Mouse (Mus musculus) myocyte (in vitro differentiated cells): ENCODE results near the gene Ern1.

Source experiments
- POLR2A ChIP-seq: IDR thresholded peaks from one replicate; pipeline ENCODE4 v1.6.1; 2011; ENCODE audit warnings: low read depth, mild to moderate bottlenecking, control low read depth, moderate library complexity; ENCODE audit not compliant: insufficient read length
- POLR2AphosphoS2 ChIP-seq: IDR thresholded peaks from one replicate; pipeline ENCODE4 v1.6.1; 2011; ENCODE audit warnings: low read depth, control low read depth; ENCODE audit not compliant: insufficient read length
- TCF12 ChIP-seq: IDR thresholded peaks from one replicate; pipeline ENCODE4 v1.6.1; 2011; ENCODE audit warnings: mild to moderate bottlenecking, control low read depth; ENCODE audit not compliant: poor library complexity, insufficient read depth, severe bottlenecking

- TF ChIP-seq POLR2AphosphoS2 (no peak), POLR2A (no peak), TCF12 (no peak)
Measured at GRCm38 (mm10) chr11:106412641-106413360, 74.9 kb downstream of the Ern1 start.
